Mouse (Mus musculus): ENCODE measurements around the gene Cyp4f18.
"Not testable (repeated sequence)": the region's sequence is repeated elsewhere in the genome, so short reads cannot be mapped to it uniquely, and the experiment has no call there.

The Cyp4f18 gene

DNA sequence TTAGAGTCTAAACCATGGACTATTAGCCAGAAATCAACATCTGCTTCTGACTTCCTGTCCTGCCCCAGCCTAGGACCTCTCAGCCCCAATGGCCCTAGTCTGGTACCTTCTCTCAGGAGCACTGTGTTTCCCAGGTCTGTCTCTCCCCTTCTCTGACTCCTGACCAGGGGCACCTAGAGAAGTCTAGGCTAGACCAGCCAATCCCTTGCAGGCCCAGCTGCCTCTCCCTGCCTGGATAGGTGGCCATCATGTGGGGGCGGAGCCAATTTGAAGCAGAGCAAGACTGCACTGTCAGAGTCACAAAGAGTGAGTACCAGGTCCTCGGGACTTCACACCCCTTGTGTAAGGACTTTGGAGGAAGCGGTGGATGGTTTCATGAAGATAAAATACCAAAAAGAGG is at the start of gene Cyp4f18:
Cyp4f18 (minus strand) TSS at position 154 of the 400 bp plus-strand sequence.
- no peak for DNase-seq

DNA sequence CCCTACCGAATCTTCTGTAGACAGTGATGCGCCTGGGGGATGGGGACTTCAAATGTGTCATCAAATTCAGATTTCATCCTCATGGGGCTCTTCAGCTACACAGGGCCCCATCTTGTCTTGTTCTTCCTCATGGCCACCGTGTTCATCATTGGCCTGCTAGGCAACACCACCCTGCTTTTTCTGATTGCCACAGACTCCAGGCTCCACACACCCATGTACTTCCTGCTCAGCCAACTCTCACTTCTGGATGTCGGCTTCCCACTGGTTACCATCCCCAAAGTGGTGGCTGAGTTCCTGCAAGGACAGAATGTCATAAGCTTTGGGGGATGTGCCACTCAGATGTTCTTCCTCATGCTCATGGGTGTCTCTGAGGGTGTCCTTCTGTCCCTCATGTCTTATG is 48.2 kb upstream of the Cyp4f18 start:
- not testable (repeated sequence) for DNase-seq

DNA sequence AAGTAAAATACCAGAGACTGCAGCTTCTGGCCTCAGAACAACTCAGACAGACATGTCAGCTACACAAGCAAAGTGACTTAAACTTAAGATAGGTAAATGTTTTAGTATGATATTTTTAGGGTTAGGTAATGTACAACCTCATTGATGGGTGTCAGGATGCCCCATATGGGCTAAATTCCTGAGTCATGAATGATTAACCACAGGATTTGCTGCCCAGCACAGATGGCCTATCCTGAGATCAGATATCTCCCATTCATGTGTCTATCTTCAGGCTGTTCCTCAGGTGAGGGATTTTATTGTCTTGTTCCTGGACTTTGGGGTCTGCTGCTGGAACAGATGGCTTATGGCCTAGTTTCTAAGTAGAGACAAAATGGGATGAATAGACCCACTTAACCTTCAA is 45.2 kb upstream of the Cyp4f18 start:
- not testable (repeated sequence) for DNase-seq

DNA sequence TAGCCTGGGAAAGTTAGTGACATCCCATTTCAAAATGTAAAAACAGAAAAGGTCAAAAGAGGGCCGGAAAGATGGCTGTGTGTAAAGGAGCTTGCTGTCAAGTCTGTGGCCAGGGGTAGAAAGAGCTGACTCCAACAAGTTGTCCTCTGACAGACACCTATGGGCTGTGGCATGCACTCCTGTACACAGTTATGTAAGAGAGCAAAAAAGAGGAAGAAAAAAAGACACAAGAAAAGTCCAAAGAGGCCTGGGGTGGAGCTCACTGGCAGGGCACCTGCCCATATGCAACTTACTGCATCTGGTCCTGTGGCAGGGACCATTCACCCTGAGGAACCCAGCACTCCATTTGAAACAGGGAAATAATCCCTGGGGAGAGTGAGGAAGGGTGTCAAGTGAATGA is 33.1 kb upstream of the Cyp4f18 start:
- DNase-seq: no peak

- DNase-seq: not testable (repeated sequence)
These were observed 31.5 kb upstream of the Cyp4f18 start, which contains the start of gene Olfr372 for GRCm38 (mm10) chr8:72040918-72041317. Gene Olfr372 (plus strand): TSS chr8:72041218.

DNA sequence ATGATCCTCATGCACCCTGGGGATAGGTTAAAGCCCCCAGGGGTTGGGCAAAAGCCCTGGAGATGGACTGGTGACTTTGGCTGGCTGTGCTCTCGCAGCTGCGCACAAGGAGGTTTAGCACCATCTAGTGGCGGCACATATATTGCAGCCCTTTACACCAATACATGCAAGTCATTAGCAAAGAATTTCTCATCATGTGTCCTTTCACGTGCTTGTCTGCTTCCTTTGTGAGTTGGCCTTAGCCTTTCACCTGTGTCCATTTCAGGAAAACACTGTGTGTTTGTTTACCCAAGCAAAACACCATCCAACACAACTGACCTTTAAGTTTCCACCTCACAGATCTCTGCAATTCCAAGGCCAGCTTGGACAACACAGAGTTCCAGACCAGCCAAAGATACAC is 23.5 kb upstream of the Cyp4f18 start:
- DNase-seq: peak; percentile 72 to 75

DNA sequence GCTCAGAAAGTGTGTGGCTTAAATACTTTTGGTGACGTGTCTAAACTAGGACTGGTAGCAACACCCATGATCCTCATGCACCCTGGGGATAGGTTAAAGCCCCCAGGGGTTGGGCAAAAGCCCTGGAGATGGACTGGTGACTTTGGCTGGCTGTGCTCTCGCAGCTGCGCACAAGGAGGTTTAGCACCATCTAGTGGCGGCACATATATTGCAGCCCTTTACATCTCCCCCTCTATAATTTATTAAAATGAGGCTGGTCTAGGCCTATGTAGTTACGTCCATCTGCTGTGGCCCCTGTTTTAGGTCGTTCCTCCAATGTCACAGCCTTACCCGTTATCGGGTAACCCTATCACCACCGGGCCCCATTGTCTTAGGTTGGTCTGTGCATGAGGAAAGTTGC is 15.5 kb upstream of the Cyp4f18 start:
- DNase-seq: not testable (repeated sequence)

DNA sequence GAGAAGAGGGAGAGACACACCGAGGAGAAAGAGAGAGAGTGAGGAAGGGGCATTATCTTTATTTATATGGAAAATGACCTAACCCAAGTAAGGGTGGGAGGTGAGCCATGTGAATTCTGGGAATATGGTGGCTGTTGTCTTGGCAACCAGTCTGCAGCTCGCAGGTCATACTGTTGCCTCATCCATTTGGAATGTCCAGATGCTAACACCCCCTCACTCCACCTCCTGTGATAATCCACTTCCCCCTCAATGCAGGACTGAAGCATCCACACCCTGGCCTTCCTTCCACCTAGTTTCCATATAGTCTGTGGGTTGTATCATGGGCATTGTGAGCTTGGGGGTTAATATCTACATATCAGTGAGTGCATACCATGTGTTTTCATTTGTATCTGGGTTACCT is 10.4 kb upstream of the Cyp4f18 start:
- DNase-seq: no peak

DNA sequence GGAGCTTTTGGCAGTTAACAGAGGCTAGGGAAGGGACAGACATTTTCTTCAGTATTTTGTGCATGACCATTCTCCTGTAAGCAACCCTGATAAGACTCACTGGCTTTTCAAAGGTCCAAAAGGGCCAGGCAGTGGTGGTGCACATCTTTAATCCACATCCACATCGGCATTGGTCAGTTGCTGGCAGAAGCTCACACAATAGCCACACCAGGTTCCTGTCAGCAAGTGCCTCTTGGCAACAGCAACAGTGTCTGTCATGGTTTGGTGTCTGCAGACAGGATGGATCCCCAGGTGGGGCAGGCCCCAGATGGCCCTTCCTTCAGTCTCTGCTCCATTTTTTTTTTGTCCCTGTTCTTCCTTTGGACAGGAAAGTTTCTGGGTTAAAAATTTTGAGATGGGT is 9.6 kb upstream of the Cyp4f18 start:
- DNase-seq: not testable (repeated sequence)

GRCm38 (mm10) chr8:72018141-72018540 is 8.7 kb upstream of the Cyp4f18 start:
- peak; percentile 27 to 35 for DNase-seq

- DNase-seq: not testable (repeated sequence)
These were observed 7.9 kb upstream of the Cyp4f18 start for GRCm38 (mm10) chr8:72017339-72017738.

- not testable (repeated sequence) for DNase-seq
These were observed 4.2 kb upstream of the Cyp4f18 start for GRCm38 (mm10) chr8:72013506-72014228.

DNA sequence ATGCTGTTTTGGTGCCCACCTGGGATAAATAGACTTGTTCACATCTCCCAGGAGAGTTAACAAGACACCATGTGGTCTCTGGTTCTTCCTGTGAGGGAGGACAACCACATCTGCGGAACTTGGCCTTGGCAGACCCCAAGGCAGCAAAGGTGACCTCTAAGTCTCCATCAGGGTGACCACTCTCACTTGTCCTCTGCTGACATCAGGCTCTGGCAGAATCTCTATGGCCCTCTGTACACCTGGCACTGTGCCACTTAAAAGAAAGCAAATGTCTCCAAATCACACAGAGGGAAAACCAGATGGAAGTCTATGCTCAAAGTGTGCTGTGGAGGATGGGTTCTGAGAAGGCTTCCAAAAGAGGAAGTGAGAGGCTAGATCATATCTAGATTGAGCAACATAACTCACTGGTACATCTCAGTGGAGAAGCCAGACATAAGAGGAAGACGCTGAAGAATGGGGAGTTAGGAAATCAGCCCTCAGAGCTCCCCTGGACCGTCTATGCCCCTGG is 1.2 kb downstream of the Cyp4f18 start:
- DNase-seq: peak in 1 of 2 experiments; percentile 7

- DNase-seq: no peak
These were observed 2.7 kb downstream of the Cyp4f18 start for GRCm38 (mm10) chr8:72006763-72007162.

GRCm38 (mm10) chr8:72005912-72006311 is 3.5 kb downstream of the Cyp4f18 start:
- DNase-seq: no peak

DNA sequence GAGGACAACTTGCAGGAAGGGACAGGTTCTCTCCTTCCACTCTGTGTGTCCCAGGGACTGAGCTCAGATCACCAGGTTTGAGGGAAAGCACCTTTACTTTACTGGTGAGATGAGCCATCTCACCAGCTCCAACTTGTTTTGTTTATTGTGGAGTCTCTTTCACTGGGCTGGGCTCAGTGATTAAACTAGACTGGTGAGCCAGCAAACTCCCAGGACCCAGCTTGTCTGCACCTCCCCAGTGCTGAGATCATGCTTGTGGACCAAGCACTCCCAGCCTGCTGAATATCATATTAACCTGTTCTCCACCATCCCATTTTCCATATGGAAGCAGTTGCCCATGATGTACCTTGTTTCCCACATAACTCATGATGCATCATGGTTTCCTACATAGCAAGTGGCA is 6.5 kb downstream of the Cyp4f18 start:
- DNase-seq: no peak

DNA sequence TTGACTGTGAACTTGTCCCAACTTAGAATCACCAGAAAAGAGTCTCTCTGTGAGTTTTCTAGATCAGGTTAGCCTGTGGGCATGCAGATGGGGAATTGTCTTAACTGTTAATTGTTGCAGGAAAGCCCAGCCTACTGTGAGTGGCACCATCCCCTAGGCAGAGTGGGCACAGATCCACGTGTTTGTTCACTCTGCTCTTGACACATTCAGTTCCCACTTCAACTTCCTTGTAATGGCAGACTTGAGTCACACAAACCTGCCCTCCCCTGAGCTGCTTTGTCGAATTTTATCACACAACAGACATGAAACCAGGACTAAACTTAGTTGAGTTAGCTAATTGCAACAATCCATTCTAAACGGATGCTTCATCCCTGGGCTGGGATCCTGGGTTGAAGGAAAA is 9.2 kb downstream of the Cyp4f18 start:
- DNase-seq: no peak

DNA sequence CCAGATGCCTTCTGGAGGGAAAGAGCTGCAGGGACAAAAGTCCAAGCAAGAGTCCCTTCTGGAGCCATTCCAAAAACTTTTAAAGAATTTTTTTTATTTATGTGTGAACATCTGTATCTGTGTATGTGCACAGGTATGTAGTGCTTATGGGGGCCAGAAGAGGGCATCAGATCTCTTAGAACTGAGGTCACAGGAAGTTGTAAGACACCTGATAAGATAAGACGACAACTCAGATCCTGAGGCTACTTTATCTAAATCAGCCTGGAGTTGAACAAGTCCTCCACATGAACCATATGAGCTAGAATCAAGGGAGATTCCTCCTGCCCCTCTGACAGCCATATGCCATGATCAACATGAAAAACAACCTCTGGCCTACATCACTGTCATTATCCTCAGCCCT is 10.0 kb downstream of the Cyp4f18 start:
- DNase-seq: no peak

DNA sequence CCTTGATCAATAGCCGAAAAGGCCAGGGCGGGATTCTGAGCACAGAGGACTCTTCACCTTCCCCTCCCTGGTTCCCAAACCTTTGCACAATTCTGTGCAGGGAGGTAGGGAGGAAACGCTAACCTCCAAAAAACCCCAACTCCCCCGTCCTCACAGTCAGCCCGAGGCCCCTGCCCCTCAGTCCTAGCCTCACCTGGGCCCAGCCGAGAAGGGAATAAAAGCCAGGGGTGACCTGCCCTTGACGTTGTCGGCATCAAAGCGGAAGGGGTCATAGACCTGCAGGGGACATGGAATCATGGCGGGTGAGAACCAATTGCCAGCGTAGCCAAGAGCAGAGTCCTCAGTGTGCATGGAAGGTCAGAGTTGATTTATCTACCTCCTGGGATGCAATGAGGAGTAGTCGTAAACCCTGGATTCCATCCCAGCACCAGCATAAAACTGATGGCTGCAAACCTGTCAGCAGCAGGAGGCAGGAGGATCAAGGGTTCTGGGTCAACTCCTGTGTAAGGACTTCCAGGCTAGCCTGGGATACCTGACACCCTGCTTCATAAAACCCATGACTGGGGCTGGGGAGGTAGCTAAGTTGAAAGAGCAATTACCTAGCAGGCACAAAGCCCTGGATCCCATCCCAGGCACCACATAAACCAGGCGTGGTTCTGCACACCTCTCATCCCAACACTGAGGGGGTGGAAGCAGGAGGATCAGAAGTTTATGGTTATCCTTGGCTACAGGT is 20.4 kb downstream of the Cyp4f18 start:
- peak in 1 of 2 experiments; percentile 10 for DNase-seq

DNA sequence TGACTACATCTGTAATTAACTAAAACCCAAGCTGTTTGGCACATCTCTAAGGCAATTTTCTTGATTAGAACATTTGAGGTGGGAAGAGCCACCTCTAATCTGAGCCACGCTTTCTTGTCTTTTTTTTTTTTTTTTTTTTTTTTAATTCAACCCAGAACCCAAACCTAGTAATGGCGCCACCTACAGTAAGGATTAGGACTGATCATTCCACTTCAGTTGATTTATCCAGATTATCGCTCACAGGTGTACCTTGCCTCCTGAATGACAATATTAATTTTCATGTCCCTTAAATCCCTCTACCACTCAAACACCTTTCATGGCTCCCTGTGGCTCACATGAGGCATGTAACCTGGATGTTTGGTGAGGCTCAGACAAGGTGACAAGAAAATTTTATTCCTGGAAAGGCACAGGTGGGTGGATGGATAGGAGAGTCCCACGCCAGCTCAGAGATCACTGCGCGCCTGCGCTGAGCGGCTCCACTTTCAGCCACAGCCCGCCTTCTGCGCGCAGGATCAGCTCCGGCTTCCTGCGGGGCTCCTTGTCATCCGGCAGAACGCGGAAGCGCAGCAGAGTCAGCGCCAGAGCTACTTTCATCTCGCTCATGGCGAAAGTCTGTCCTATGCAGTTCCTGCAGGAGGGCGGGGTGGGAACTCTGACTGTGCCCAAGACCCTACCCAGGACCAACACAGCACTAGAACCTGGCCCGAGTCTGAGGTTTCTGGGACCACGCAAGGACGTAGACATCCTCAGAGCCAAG is 21.1 kb downstream of the Cyp4f18 start:
- DNase-seq: peak; percentile 75 to 79

DNA sequence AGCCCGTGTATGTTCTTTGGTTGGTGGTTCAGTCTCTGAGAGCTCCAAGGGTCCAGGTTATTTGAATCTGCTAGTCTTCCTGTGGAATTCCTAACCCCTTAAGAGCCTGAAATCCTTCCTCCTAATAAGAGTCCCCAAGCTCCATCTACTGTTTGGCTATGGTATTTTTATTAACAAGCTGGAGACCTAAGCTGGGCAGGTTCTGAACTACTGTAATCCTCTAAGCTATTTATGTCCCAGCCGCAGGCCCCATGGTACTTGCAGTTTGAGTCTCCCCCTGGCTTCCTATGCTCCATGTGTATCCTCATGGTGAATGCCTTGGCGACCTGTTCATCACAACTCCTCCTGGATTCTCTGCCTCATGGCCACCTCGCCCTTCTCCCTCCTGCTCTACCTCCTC is 24.8 kb downstream of the Cyp4f18 start:
- peak in 1 of 2 experiments; percentile 39 for DNase-seq

GRCm38 (mm10) chr8:71981456-71981855 is 28.0 kb downstream of the Cyp4f18 start:
- DNase-seq: no peak

- DNase-seq: no peak
These were observed 28.4 kb downstream of the Cyp4f18 start for GRCm38 (mm10) chr8:71981032-71981431.

All from cerebellum, postnatal 10 days (tissue).